9 mouse cellular contexts compared by ENCODE assay signal in genomic region chr11:84512031-84512430, GRCm38 (mm10). TPM values are rescaled to one million over a fixed set of nuclear protein-coding genes. Genes with fewer than 3 reads are reported as not detected.
DNase-seq lines count a peak whose midpoint lies in the region; ATAC-seq and TF ChIP-seq lines count a peak whose summit lies in the region.
"Had no signal": no experiment of that assay in that cellular context is flagged by ENCODE, and none has a peak within 500 bp of the region (broad histone marks: within the 10 kb centered on the region; RNA-seq: fewer than 3 reads in every experiment).

No protein-coding gene starts in this region.

- H3K27me3 ChIP-seq in lung, embryonic 15.5 days = peaks cover 29% of the 10 kb centered on the region
- H3K27me3 ChIP-seq in forebrain, embryonic 14.5 days (replicated peaks; ENCODE audit: control insufficient read depth, insufficient read depth, low read length) = peaks cover 27% of the 10 kb centered on the region
- peaks cover 32% of the 10 kb centered on the region for H3K27me3 ChIP-seq in limb, embryonic 13.5 days
- peaks cover 24% of the 10 kb centered on the region for H3K27me3 ChIP-seq in neural tube, embryonic 15.5 days (replicated peaks)

- ATAC-seq in lung, embryonic 15.5 days (ENCODE audit: borderline replicate concordance, extremely low read depth, low FRiP score, low TSS enrichment) = no peak
- ATAC-seq in forebrain, embryonic 14.5 days = no peak
- no peak for ATAC-seq in limb, embryonic 13.5 days (ENCODE audit: low FRiP score, low read depth)
- no peak for ATAC-seq in neural tube, embryonic 15.5 days (ENCODE audit: low FRiP score)
- ATAC-seq in frontal cortex, adult (ENCODE audit: low TSS enrichment) = no peak

- no peaks in the 10 kb centered on the region for H3K9me3 ChIP-seq in lung, embryonic 15.5 days
- H3K9me3 ChIP-seq in forebrain, embryonic 14.5 days (replicated peaks; ENCODE audit: control insufficient read depth, low read length) = no peaks in the 10 kb centered on the region
- H3K9me3 ChIP-seq in limb, embryonic 13.5 days = no peaks in the 10 kb centered on the region
- H3K9me3 ChIP-seq in neural tube, embryonic 15.5 days (replicated peaks) = no peaks in the 10 kb centered on the region

- no peak for TF ChIP-seq POLR2A in lung, adult 2 months (IDR thresholded peaks at IDR 0.05; ENCODE audit: borderline replicate concordance, extremely low read depth, low read depth, low read length)

- no peak overlapping the region for H3K27ac ChIP-seq in lung, embryonic 15.5 days
- no peak overlapping the region for H3K27ac ChIP-seq in forebrain, embryonic 14.5 days (ENCODE audit: low read depth, low read length)
- no peak overlapping the region for H3K27ac ChIP-seq in limb, embryonic 13.5 days
- no peak overlapping the region for H3K27ac ChIP-seq in neural tube, embryonic 15.5 days (replicated peaks)

- TF ChIP-seq CTCF in lung, adult 2 months (IDR thresholded peaks at IDR 0.05; ENCODE audit: insufficient read depth, low read length) = no peak

- H3K9ac ChIP-seq in lung, embryonic 15.5 days = no peak overlapping the region
- H3K9ac ChIP-seq in forebrain, embryonic 14.5 days (ENCODE audit: low read length) = no peak overlapping the region
- H3K9ac ChIP-seq in limb, embryonic 13.5 days = peak overlapping the region; percentile 87; the same call in 1 of the 2 replicates
- H3K9ac ChIP-seq in neural tube, embryonic 15.5 days (replicated peaks) = no peak overlapping the region

- H3K4me3 ChIP-seq in lung, embryonic 15.5 days = 0 out of 2 replicates have a peak overlapping the region, but pooled peaks have one; percentile 74
- H3K4me3 ChIP-seq in lung, adult 2 months (replicated peaks; ENCODE audit: extremely low read depth, low read depth, low read length) = no peak overlapping the region
- H3K4me3 ChIP-seq in forebrain, embryonic 14.5 days (ENCODE audit: low read depth, low read length) = no peak overlapping the region
- peak overlapping the region; percentile 79 for H3K4me3 ChIP-seq in limb, embryonic 13.5 days
- no peak overlapping the region for H3K4me3 ChIP-seq in neural tube, embryonic 15.5 days (replicated peaks)

- H3K4me2 ChIP-seq in lung, embryonic 15.5 days = peak overlapping the region; percentile 89
- H3K4me2 ChIP-seq in forebrain, embryonic 14.5 days (ENCODE audit: low read length) = peak overlapping the region; percentile 86; the same call in 1 of the 2 replicates
- H3K4me2 ChIP-seq in limb, embryonic 13.5 days (replicated peaks) = peak overlapping the region; percentile 82
- peak overlapping the region; percentile 77 for H3K4me2 ChIP-seq in neural tube, embryonic 15.5 days

- 61% methylated on average over 1 of the region's 1 CpGs for WGBS in lung, embryonic 15.5 days
- WGBS in lung, adult 2 months = 64% methylated on average over 1 of the region's 1 CpGs
- 64% methylated on average over 1 of the region's 1 CpGs for WGBS in forebrain, embryonic 14.5 days
- WGBS in limb, embryonic 13.5 days = 81% methylated on average over 1 of the region's 1 CpGs
- WGBS in neural tube, embryonic 15.5 days = 94% methylated on average over 1 of the region's 1 CpGs

- DNase-seq in lung, adult 2 months = no peak
- no peak for DNase-seq in forebrain, embryonic 14.5 days (ENCODE audit: low spot score)
- no peak for DNase-seq in adrenal gland, adult 8-10 months
- DNase-seq: cerebellum, adult 11-12 months; gastrocnemius, postnatal 14 days had no signal

- H3K36me3 ChIP-seq in lung, embryonic 15.5 days = peaks cover 28% of the 10 kb centered on the region
- H3K36me3 ChIP-seq in forebrain, embryonic 14.5 days (ENCODE audit: control insufficient read depth, insufficient read depth, low read length) = peaks cover 35% of the 10 kb centered on the region
- peaks cover 31% of the 10 kb centered on the region for H3K36me3 ChIP-seq in limb, embryonic 13.5 days
- peaks cover 21% of the 10 kb centered on the region; the same call in 1 of the 2 replicates for H3K36me3 ChIP-seq in neural tube, embryonic 15.5 days

- peaks cover 14% of the 10 kb centered on the region for H3K4me1 ChIP-seq in lung, embryonic 15.5 days
- peaks cover 3% of the 10 kb centered on the region for H3K4me1 ChIP-seq in lung, adult 2 months (ENCODE audit: control insufficient read depth, insufficient read depth, low read length)
- peaks cover 5% of the 10 kb centered on the region for H3K4me1 ChIP-seq in forebrain, embryonic 14.5 days (ENCODE audit: control insufficient read depth, insufficient read depth, low read length)
- H3K4me1 ChIP-seq in limb, embryonic 13.5 days = peaks cover 12% of the 10 kb centered on the region
- peaks cover 25% of the 10 kb centered on the region for H3K4me1 ChIP-seq in neural tube, embryonic 15.5 days

RNA-seq across cellular contexts. Expression of gene Aatf, which starts 1.3 kb away (rescaled TPM):
- polyA plus RNA-seq in lung, embryonic 15.5 days (2015; fragmentation: Nextera tagmentation; extraction: Ambion mirVana) = 43.1 and 47.0 TPM in 2 replicates
- 2.9 and 4.4 TPM in 2 replicates for polyA plus RNA-seq in lung, adult 2 months (2012; rRNA removed)
- polyA plus RNA-seq in forebrain, embryonic 14.5 days (2014; fragmentation: Nextera tagmentation; extraction: Ambion mirVana) = 45.1 and 45.5 TPM in 2 replicates
- 54.1 and 55.7 TPM in 2 replicates for polyA plus RNA-seq in limb, embryonic 13.5 days (2015; fragmentation: Nextera tagmentation; extraction: Ambion mirVana)
- polyA plus RNA-seq in neural tube, embryonic 15.5 days (2015; fragmentation: Nextera tagmentation; extraction: Ambion mirVana) = 49.8 and 53.9 TPM in 2 replicates
- total RNA-seq in adrenal gland, adult 8-10 months (2022) = 10 to 100 TPM; 23.8 to 27.9 (median 24.0) TPM

RNA-seq across cellular contexts. Expression of gene Lhx1, which starts 13.3 kb away (rescaled TPM):
- polyA plus RNA-seq in lung, embryonic 15.5 days (2015; fragmentation: Nextera tagmentation; extraction: Ambion mirVana) = 0.06 TPM in 1 of 2 replicates, not detected in the other
- not detected in 2 replicates for polyA plus RNA-seq in lung, adult 2 months (2012; rRNA removed)
- polyA plus RNA-seq in forebrain, embryonic 14.5 days (2014; fragmentation: Nextera tagmentation; extraction: Ambion mirVana) = 7.0 and 7.2 TPM in 2 replicates
- polyA plus RNA-seq in limb, embryonic 13.5 days (2015; fragmentation: Nextera tagmentation; extraction: Ambion mirVana) = 0.06 and 0.17 TPM in 2 replicates
- 30.0 and 37.6 TPM in 2 replicates for polyA plus RNA-seq in neural tube, embryonic 15.5 days (2015; fragmentation: Nextera tagmentation; extraction: Ambion mirVana)
- total RNA-seq in adrenal gland, adult 8-10 months (2022) = under 1 TPM in 1 of 4 experiments, not detected in 3; 0.52 TPM
- total RNA-seq: gastrocnemius, postnatal 14 days had no signal

Comparison
In these comparisons a context has a peak if more than half of its experiments do, and no peak if none do; other contexts are left out.
1. H3K4me3 ChIP-seq: peak in lung, embryonic 15.5 days (single experiment) and limb, embryonic 13.5 days (single experiment); none in lung, adult 2 months (single experiment), forebrain, embryonic 14.5 days (single experiment) and neural tube, embryonic 15.5 days (single experiment).
2. Peak in every context shown above with its lines, with median percentiles within 50 percentile points of each other: H3K4me2 ChIP-seq.